Mouse (Mus musculus) heart, postnatal 25 days (tissue): ENCODE data around the gene Spop. TPM values are rescaled to one million over a fixed set of nuclear protein-coding genes. Genes with fewer than 3 reads are reported as not detected.

Source experiments
- DNase-seq: peaks from one replicate; pipeline ENCODE4 v3.0.0; 2022; ENCODE audit warnings: low spot score
- intact Hi-C: fragments of 180-260 bp; cut with DNase I; formaldehyde crosslinking; loops from one replicate; pipeline ENCODE4 v1.15.1; 2025
- total RNA-seq, 2 experiments: library from RNA; stranded (reverse); gene quantifications; 2 replicates each; pipeline ENCODE4 v1.2.3; 2021

Spop gene
- total RNA-seq, 2 experiments from 2014 or later, result 180 to 195 TPM

- DNase-seq, result no peak
- intact Hi-C loops, result no loop called here
Measured at GRCm38 (mm10) chr11:95513461-95514297, 99.8 kb downstream of the Spop start.

- peak; percentile 54 for DNase-seq
- intact Hi-C loops, result no loop called here
Measured at GRCm38 (mm10) chr11:95514298-95514861, 100.5 kb downstream of the Spop start, which contains the start of gene Nxph3. Nxph3 (minus strand) TSS chr11:95514570.

GRCm38 (mm10) chr11:95515376-95516323 is 101.8 kb downstream of the Spop start:
- intact Hi-C loops, result no loop called here
- no peak for DNase-seq

GRCm38 (mm10) chr11:95516491-95516911 is 102.6 kb downstream of the Spop start:
- DNase-seq, result no peak
- intact Hi-C loops, result no loop called here

GRCm38 (mm10) chr11:95517162-95517561 is 103.3 kb downstream of the Spop start:
- intact Hi-C loops, result no loop called here
- DNase-seq, result no peak

DNA sequence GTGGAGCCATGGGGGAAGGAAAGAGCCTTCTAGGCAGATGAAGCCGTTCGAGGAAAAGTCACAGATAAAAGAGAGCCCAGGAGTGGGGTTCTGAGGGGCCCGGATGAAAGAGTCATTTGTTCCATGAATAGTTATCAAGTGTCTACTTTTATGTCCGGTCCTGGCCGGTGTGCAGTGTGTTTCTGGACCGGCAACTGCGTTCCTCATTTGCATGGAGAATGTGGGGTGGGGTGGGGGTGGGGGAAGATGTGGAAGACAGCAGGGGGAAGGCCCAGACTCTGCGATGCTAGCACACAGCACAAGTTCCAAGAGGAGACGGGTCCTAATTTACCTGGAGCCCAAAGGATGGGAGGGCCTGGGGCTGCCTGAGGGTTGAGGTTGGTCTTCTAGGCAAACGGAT is 105.4 kb downstream of the Spop start:
- intact Hi-C loops, result no loop called here
- no peak for DNase-seq

DNA sequence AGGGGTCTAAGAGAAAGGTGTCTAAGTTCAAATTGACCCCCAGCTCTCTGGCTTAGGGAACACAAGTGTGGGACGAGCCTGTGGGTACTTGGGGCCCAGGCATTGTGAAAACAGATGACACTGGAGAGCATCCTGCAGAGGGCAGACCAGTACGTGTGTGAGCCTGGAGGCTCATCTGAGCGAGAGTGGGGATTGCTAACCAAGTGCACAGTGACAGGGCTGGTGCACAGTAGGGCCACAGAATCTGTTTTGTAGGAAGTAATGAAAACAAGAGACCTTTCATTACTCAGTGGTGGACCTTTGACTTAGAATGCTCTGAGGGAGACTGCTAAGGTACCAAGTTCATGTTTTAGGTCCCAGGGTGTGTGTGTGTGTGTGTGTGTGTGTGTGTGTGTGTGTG is 106.1 kb downstream of the Spop start:
- intact Hi-C loops, result loop anchor here (1.0 to 2.0 kb wide), 5 partner anchors 122 to 403 kb away; no protein-coding TSS in a partner anchor
- DNase-seq, result no peak

DNA sequence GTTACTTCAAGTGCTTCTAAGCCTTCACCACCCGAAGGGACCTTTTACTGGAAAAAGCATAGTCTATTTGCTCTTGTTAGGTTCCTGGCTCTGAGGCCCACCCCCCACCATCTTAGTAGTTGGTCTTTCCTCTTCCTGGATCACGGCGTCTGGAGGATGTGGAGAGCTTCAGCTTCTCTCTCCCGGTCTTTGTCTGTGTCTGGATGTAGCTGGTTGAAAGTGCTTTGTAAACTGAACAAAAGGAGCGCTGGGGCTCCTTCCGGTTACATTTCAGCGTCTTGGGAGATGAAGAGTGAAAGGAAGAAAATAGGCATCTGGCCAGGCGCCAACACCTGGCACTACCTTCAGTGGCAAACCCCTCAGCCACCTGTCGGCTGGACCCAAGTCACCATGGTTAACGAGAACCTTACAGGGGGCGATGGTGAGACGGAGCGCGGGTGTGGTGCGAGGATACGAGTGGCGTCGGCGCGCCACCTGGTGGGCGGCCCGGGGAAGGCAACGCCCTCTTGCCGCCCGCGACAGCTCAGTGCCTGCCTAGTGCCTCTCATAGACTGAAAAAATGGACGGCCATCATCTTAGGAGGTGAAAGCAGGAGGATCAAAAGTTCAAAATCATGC is 106.7 kb downstream of the Spop start:
- DNase-seq, result peak; percentile 71
- intact Hi-C loops, result loop anchor here (1.0 to 2.0 kb wide), 5 partner anchors 122 to 404 kb away; no protein-coding TSS in a partner anchor

DNA sequence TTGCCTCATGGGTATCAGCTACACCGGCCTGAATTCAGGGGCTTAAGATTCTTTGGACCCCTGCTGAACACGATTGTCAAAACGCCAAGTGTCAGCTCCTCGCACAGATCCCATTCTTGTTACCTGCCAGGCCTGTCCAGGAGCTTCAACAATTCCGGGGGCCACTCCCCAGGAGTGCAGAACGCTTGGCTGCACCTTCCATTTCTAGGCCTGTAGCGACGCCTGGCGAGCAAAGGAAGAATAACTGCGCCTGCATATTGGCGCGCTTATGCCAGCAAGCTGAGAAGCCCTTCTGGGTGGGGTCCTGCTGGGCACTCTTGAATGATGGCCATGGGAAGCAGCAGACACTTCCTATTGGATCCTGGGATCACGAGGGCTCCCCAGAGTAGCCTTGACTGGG is 107.7 kb downstream of the Spop start:
- intact Hi-C loops, result loop anchor here (2.0 kb wide), 4 partner anchors 139 to 405 kb away; no protein-coding TSS in a partner anchor
- DNase-seq, result peak; percentile 48

GRCm38 (mm10) chr11:95527307-95527706 is 113.4 kb downstream of the Spop start:
- intact Hi-C loops, result no loop called here
- no peak for DNase-seq

DNA sequence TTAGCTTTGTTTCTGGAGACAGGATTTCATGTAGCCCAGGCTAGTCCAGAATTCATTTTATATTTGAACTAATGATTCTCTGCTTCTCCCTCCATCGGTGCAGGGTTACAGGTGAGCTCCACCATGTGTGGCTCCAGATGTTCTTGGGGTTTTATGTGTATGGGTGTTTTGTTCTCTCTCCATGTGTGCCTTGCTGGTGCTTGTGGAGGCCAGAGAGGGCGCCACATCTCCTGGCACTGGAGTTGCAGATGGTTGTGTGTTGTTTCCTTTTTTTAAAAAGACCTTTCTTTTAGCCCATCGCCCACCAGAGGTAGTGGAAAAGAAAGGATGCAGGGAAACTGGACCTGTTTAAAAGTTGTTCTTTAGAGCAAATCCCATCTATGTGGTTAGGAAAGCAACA is 114.4 kb downstream of the Spop start:
- no peak for DNase-seq
- intact Hi-C loops, result no loop called here

GRCm38 (mm10) chr11:95532353-95533072 is 118.6 kb downstream of the Spop start:
- intact Hi-C loops, result loop anchor here (1.0 to 5.0 kb wide), 3 partner anchors 54 to 220 kb away; no protein-coding TSS in a partner anchor
- DNase-seq, result no peak

DNA sequence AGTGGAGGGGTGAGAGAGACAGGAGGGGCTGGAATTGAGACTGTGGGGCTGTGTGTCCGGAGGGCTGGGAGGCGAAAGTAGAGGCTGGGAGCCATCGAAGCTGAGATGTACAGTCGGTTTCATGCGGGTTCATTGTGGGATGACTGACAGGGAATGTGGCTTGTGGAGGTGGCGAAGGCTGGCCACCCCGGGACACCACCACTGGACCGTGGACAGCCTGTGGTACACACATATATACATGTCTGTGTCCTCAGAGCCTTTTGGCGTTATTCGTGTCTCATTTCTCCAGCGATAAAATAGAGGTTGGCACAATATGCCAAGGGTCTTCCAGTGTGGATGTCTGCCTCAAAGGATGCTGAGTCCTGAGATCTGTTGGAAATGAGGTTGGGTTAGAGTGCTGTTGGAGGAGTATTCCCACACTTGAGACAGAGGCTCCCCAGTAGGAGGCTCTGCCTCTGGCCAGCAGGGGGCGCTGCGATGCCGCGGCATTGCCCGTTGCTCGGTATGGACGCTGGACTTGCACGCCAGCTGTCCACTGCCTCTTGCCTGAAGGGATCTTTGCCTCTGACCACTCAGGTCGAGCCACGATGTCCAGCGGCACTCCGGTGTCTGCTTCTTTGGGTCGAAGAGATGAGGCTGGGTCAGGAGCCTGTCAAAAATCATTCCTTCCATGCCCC is 119.7 kb downstream of the Spop start:
- intact Hi-C loops, result loop anchor here (1.0 to 5.0 kb wide), 3 partner anchors 53 to 219 kb away; no protein-coding TSS in a partner anchor
- peak; percentile 68 for DNase-seq

- intact Hi-C loops, result no loop called here
- no peak for DNase-seq
Measured at GRCm38 (mm10) chr11:95538378-95539104, 124.7 kb downstream of the Spop start.

GRCm38 (mm10) chr11:95540637-95541385 is 126.9 kb downstream of the Spop start:
- no peak for DNase-seq
- intact Hi-C loops, result no loop called here
